Mouse (Mus musculus) frontal cortex, postnatal 14 days (tissue): ENCODE results near the gene E2f8.

ENCODE experiments used
- DNase-seq, 2 experiments: peaks; one replicate each; pipeline ENCODE4 v3.0.0; 2022; ENCODE audit warnings: low spot score in 2 of 2

The E2f8 gene

DNA sequence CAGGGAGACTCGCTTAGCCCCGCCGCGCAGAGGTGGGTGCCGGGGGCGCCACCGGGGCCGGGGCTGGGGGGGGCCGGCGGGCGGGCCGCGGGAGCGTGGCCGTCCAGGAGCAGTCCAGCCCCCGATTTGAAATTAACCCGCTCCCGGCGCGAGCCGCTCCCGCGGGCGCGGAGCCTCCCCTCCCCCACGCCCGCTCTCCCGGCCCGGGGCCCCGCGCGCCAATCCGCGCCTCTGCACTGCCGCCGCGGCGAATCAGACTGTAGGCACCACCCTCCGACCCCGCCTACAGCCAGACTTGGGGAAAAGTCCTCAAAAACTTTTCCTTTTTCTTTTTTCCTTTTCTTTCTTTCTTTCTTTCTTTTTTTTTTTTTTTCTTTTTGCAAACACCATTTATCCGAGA is at the start of gene E2f8:
TSS of gene E2f8 (minus strand) at position 111 of the 400 bp plus-strand sequence.
- DNase-seq: no peak

DNA sequence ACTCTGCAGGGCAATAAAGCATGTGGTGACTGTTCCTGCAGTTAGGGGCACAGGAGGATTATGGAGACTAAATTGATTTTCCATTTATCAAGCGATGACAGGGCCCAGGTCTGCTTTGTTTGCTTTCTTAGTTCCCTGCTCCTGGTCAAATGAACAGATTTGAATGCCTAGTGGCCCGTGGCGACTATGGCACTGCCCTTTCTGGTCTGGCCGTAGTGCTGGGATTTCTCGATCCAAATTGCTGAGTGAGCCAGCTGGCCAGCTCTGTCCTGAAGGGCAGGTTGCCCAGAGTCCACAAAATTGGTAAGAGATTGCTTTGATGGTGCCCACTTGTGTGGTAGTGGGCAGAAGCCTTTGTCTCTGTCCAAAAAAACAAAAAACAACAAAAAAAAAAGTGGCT is 49.0 kb upstream of the E2f8 start:
- DNase-seq: no peak

DNA sequence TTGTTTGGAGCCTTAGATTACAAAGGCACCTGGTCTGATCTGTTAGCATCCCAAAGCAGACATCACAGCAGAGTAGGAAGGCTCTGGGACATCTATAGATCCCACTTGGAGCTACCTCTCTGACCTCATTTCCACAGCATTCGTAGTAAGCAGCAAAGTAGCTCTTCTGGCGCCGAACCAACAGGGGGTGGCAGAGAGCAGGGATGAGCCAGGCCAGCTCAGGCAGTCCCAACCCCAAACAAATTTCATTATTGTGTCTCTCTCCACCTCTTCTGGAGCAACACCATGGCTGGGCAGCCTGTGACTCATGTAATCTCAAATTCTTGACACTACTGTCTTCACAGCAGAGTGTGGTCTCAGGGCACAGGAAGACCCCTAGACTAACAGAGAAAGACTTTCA is 47.0 kb upstream of the E2f8 start:
- peak in 1 of 2 experiments; percentile 60 for DNase-seq

DNA sequence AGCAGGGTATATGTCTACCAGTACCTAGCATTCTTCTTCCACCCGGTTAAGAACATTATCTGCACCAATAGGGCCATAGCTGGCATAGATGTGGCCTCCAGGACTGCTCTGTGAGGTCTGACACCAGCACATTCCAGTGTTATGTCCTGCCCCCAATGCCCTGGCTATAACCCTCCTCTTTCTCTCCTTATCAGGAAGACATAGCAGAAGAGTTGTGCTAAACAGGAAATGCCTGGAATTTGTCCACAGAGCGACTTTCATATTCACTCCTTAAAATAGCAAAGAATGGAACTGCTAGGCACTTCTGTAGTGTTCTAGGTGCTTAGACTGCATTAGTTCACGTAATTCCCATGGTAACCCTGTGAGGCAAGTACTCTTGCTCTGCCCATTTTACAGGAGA is 43.8 kb upstream of the E2f8 start:
- no peak for DNase-seq

DNA sequence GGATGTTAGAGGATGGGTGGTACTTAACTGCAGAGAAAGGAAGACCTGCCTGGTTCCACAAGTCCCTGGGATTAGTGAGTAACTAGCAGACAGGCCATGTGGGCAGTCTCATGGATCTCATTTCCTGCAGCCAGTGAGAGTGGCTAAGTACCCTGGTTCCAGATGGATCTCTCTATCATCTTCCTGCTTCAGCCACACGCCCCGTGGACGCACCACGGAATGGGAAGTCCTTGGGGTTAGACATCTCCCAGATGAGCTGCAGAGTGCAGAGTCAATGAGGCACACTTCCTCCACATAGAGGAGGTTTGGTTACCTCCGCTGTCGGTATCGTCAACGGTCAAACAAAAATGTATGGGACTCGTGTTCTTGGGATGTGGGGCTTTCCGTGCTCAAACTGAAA is 42.2 kb upstream of the E2f8 start:
- no peak for DNase-seq

DNA sequence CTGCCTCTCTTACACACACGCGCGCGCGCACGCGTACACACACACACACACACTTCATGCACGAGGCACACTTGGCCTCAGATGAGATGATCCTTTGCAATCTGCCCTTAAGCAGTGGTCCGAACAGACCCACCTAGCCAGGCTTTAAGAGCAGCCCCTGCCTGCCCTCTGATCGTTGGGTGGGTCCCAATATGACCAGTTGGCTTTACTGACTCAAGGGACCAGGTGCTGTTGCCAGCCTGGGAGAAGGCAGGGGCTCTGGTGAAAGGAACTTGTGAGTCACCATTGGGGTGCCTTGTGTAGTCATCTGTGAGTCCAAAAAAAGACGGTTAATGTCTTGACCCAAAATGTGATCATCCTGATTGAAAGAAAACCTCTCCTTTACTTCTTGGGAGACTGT is 37.0 kb upstream of the E2f8 start:
- no peak for DNase-seq

DNA sequence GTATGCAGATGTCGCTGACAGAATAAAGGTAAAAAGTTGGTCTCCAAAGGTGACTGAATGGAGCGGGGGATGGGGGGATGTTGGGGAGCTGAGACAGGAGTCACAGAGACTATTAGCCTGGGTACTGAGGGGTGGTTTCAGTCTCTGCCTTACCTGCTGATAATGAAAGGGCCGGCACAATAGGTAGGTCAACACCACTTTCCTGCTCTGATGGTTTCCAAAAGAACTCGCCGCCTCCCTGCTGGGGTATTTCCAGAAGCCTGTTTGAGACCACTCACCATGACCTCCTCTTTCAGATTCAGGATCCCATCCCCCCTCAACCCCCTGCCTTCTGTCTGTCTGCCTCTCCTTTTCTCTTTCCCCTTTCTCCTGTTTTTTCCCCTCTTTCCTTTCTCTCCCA is 36.6 kb upstream of the E2f8 start:
- DNase-seq: no peak

DNA sequence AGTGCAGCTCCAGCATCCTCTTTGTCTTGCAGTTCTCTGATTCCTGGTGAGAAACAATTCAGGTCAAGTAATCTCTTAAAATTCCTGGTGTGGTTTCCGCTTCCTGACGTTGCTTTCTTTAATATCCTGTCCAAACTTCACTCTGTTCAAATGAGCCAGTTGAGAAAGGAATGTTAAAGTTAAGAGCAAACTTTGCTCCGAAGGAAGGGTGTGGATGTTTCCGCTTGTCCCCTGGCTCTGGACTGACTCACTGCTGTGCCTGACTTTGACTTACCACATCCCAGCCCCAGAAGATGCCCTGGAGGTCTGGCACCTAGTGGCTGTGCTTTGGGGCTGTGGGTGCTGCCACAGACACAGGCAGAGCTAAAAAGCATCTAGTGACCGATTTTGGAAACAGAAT is 36.1 kb upstream of the E2f8 start:
- no peak for DNase-seq

DNA sequence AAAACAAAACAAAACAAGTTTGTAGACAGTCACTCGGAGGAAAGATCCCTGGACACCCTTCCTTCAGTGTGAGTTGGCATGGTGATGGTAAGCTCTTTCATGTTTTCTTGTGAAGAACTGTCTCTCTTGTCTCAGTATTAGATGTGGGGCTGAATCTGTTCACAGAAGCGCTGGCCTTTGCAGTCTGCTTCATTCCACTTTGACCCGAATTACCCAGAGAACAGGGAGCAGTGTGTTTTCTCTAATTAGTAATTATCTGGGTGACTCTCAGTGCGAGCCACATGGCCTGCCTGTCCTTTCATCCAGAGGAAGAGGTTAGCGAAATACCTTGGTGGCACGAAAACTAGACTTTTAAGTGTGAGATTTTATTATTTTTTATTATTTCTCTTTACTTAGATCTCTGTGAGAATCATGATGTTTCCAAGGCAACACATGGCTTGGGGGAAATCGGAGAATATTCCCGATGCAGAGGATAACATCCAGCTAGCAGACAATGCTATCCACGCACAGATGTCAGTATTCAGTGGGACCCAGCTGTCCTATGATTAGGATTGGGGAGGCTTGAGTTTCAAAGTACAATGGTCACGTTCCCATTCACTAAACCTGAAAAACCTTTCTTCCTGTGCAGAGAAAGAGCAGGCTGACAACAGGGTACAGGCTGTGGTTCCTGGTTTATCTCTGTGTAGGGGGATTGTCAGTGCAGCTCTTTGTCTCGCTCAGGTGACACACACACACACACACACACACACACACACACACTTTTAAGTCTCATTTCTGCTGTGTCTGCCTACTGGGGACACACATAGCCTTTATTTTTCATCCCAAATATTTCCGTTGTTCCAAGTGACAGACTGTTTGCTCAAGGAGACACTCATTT is 33.5 kb upstream of the E2f8 start:
- no peak for DNase-seq

DNA sequence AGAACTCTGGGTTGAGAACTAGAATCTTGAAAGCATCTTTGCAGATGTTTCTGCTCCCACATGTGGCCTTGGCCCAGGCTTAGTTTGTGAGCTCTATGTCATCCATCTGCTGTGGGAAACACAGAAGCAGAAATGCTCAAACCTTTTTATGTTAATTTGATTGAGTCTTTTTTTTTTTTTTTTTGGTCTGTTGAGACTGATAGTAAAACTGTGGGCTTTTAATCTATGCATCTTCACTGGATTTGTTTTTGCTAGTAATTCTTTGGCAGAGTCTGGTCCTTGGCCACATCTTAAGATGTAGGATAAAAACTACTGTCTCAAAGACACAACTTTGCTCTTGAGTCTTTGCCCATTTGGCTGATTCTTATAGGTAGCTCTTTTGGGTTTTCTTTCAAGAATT is 29.8 kb upstream of the E2f8 start:
- no peak for DNase-seq

DNA sequence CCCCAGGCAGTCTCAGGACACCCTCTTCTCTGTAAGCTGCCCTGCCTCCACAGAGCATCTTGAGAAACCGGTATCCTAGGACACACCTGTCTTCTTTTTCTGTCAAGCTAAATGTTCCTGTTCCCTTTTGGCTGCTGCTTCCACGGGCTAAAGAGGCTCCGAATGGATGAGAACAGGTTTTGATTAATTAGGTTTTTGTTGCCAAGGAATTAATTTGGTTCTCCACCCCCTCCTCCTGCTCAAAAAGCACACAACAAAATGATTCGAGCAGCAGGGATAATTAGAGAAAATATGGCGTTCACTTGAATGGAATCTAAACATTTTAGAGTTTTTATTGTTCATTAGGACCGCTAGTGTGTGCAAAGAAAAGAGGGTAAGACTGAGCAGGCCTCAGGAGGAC is 28.9 kb upstream of the E2f8 start:
- no peak for DNase-seq

DNA sequence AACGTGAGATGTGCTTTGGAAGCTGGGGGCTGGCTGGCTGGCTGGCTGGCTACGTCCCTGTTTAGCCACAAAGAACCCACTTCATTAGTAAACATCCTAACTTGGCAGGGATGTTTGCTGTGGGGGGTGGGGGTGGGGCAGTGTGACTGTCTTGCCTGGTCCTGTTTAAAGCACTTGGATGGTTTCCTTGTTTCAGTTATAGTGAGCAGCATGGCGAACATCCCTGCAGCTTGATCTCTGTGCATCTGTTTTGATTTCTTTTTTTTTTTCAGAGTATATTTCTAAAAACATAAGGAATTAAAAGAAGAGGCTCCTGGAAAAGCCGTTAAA is 27.9 kb upstream of the E2f8 start:
- DNase-seq: no peak

DNA sequence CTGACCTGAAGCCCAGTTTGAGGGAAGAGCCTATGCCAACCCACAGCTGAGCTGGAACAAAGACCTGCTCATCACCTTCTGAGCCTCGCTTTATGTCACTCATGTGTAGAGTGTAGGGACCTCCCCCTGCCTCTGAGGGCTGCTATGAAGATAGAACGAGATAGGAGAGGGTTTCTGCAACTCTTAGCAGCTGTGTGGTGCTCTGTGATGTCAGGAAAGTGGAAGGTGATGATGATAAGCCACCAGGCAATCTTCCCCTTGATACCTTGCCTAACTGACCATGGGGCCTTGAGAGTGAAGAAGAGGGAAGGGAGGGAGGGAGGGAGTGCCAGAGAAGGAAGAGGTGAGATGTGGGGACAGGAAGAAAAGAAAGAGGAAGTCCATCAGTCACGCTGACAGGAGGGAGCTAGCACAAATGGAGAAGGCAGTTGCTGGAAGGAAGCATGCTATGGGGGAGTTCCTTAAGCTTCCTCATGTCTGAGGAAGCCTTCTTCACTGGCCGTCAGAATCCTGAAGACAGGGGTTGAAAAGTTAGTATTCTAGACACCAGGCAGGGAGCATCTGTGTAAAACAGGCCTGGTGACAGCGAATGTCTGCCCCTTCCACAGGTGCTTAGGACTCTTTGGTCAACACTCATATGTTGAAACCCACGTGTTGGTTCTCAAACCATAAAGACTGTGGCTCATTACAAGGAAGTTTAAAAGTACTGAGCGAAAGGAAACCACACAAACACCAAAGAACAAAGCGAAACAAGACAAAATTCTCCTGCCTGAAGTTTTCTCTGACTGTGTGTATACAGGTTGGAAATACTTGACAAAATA is 27.3 kb upstream of the E2f8 start, which contains the start of gene Nav2:
TSS of gene Nav2 (plus strand) at position 196 of the 821 bp plus-strand sequence.
- no peak for DNase-seq

DNA sequence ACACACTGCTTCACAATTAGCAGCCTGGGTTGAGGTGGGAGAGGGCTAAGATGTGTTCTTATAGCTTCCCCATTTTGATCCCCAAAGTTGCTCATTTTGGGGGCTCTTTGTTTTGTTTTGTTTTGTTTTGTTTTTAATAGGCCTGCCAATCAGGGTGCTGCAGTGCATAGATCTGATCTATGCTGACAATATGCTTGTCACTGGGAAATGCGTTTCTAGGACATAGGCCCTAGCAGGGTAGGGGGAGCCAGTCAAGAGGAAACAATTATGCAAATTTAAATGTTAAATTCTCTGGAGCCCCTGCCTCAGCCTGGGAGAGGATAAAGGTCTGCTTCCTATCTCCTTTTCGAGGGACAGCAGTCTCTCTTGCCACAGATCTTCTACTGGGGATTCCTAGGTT is 21.1 kb upstream of the E2f8 start:
- DNase-seq: no peak

DNA sequence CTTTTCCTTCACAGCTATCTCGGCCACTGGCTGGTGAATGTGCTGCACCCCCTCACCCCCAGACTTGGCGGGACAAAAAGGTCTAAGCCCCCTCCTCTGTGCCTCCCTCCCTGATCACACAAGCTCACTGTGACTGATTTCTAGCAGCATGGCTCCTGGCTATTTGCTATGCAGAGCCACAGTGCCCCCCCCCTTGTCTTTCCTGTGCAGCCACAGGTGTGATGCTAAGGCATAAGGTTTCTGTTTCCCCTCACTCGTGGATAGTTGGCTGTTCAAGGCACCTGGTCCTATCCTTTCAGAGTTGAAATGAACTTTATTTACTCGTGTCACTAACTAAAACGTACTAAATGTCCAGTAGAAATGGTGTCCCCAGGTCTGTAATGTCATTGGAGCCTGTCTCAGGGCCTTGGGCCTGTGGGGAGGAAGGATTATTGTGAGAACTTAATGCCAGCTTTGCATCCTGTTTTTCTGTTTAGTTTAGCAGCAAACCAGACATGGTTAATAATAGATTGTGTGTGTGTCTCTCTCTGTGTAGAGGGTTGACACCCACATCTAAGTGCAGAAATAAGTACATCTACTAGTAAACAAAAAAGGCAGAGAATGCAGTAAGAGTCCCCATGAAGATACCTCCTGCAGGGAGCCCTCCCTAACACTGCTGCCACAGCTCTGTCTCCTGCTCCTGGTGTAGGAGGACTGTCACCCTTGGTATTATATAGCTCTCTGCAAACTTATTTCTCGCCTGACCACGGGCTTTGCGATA is 19.2 kb upstream of the E2f8 start:
- no peak for DNase-seq

DNA sequence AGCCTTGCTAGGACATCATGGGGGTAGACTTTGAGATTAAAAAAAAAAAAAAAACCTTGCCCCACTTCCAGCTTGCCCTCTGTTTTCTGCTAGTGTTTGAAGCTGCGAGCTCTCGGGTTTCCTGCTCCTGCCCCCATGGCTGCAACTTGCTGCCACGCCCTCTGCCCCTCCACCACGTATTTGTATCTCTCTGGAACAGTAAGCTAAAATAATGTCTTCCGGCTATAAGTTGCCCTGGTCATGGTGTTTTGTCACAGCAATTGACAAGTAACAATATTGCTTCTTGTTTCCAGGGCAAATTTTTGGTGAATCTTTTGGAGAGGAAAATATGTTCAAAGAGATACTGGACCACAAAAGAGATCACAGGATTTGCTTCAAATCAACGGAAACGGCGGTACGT is 17.0 kb upstream of the E2f8 start:
- no peak for DNase-seq

DNA sequence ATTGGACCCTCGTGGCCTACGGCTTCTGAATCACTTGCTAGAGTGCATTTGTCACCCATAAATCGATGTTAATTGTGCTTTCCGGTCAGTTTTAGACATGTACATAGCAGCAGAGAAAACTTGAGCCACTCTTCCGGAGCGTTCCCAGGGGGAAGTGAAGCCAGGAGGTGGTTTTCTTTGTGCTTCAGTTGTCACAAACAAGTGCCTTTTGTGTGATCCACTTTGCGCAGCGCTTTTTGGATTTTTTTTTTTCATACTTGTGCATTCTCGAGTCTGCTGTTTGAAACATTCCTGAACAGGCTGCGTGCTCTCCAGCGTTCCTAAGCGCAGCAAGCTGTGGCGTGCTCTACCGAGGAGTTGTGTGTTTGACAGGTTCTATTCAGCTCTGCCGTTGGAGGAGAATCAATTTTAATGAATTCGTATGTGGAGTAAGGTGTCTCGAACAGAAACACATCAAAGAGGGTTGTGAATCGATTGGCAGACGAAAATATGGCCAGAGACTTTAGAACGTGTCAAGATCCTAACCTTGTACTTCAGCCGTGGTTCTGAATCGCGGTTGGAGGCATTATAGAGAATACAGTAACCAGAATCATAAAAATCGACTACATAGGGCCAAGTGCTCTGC is 16.3 kb upstream of the E2f8 start:
- no peak for DNase-seq

DNA sequence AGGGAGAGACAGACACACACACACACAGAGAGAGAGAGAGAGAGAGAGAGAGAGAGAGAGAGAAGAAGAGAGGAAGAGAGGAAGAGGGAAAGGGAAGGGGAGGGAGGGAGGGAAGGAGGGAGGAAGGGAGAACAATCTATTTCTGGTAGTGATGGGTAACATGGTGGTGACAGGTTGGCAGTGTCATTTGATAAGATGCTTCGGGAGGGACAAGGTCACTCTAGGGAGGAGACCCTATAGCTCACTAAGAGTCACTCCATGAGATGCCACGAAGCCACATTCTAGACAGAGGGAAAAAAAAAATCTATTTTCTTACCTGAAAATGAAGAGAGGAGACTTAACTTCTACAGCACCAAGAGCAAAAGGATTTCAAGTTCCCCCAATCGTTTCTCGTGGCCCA is 14.7 kb upstream of the E2f8 start:
- DNase-seq: no peak

DNA sequence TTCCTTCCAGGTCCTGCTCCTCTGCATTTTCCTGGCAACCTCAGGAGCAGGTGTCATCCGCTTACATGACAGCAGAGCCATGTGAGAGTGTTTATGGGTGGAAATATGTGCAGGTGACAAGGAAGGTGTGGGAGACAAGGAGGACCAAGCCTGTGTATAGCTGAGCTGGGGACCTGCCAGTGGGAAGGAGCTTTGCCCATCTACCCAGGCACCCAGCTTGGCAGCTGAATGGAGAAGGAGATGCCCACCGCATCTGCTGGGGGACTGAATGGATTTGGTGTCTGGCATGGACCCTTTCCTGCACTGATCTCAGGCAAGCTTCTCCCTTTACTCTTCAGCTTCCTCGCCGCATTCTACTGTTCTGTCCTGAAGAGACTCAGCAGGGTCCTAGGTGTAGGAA is 14.1 kb upstream of the E2f8 start:
- DNase-seq: no peak

DNA sequence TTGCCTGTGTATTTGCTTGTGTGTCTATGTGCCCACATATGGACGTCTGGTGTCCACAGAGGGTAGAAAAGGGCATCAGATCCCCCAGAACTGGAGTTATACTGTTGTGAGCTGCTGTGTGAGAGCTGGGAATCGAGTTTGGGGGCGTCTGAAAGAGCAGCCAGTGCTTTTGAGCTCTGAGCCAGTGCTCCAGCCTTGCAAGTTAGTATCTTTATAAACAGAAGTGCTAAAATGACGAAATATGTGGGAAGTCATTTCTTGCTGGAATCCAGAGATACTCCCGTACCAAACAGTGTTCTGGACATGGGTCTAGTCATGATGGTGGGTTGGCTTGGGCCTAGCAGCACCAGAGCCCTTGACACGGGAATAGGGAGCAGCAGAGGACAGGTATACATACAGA is 13.4 kb upstream of the E2f8 start:
- no peak for DNase-seq

DNA sequence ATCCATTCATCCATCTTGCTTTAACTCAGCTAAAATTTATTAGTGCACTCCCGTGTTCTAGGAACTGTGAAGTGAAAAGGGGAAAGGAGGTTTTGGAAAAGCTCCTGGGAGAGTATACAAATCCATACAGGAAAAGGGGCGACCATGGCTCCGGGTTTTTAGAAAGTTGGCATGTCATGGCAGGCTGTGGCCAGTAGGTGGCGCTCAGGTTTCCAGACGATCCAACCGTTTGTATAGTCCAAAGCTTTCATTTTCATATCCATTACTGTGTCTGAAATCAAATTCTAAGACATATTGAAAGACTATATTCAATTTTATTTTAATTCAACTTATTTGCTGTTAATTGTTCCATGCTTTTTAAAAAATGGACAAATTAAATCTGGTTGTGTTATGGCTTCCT is 12.8 kb upstream of the E2f8 start:
- peak; percentile 53 to 77 for DNase-seq

DNA sequence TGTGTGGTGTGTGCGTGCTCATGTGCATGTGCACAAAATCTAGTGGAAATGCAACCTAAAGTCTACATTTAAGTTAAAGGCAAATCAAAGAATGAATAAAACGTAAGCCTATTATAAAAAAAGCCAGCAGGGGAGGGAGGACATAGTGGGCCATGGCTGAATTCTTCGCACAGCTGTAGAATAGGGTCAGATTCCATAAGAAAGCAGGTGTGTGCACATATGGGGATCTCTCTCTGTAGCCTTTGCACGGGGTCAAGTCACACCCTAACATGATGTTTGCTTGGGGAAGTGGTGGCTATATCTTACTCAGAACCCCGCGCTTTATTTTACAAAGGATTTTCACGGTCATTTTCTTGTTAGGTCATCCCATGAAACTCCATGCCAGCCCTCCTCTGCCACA is 11.7 kb upstream of the E2f8 start:
- DNase-seq: no peak
